Mouse (Mus musculus) brain, embryonic 14.5 days (tissue): Measurements from ENCODE around the gene Nlrc5. TPM values are rescaled to one million over a fixed set of nuclear protein-coding genes. Genes with fewer than 3 reads are reported as not detected.

Source experiments
- DNase-seq: peaks from one replicate; pipeline ENCODE4 v3.0.0-alpha.2; 2011; ENCODE audit warnings: low read depth
- CTCF ChIP-seq: fragments of 200-500 bp; IDR thresholded peaks from 2 replicates; pipeline ENCODE4 v1.5.1; 2012; ENCODE audit warnings: inconsistent platforms, mild to moderate bottlenecking, moderate library complexity, borderline replicate concordance; ENCODE audit not compliant: insufficient read depth, insufficient read length; ENCODE audit errors: extremely low read depth
- POLR2A ChIP-seq: fragments of 200-500 bp; IDR thresholded peaks from 2 replicates; pipeline ENCODE4 v1.6.1; 2012; ENCODE audit warnings: mild to moderate bottlenecking, inconsistent platforms, borderline replicate concordance; ENCODE audit not compliant: poor library complexity, insufficient read depth, insufficient read length, severe bottlenecking; ENCODE audit errors: extremely low read depth
- polyA plus RNA-seq: library from polyadenylated mRNA; depleted of rRNA; stranded (reverse); fragments of >200 nt; gene quantifications from 2 replicates; pipeline ENCODE4 v1.2.3, GENCODE M21; 2012

The Nlrc5 gene
- polyA plus RNA-seq, 1 experiment = 0.36 TPM

- DNase-seq = no peak
- no peak for TF ChIP-seq POLR2A
- TF ChIP-seq CTCF = no peak
These were observed 39.3 kb downstream of the Nlrc5 start for GRCm38 (mm10) chr8:94473431-94473830.

GRCm38 (mm10) chr8:94475786-94476185, 41.6 kb downstream of the Nlrc5 start:
- no peak for TF ChIP-seq CTCF
- TF ChIP-seq POLR2A = no peak
- no peak for DNase-seq

- DNase-seq = no peak
- TF ChIP-seq POLR2A (no peak), CTCF (no peak)
These were observed 42.7 kb downstream of the Nlrc5 start for GRCm38 (mm10) chr8:94476846-94477245.

- DNase-seq = no peak
- TF ChIP-seq CTCF (no peak), POLR2A (no peak)
These were observed 47.9 kb downstream of the Nlrc5 start for GRCm38 (mm10) chr8:94482051-94482450.

GRCm38 (mm10) chr8:94485288-94485687, 51.1 kb downstream of the Nlrc5 start:
- TF ChIP-seq CTCF = no peak
- no peak for TF ChIP-seq POLR2A
- no peak for DNase-seq

- peak; percentile 52 for DNase-seq
- no peak for TF ChIP-seq POLR2A
- peak; percentile 61; the same call in 1 of the 2 replicates for TF ChIP-seq CTCF
These were observed 51.7 kb downstream of the Nlrc5 start for GRCm38 (mm10) chr8:94485882-94486281.

- no peak for DNase-seq
- no peak for TF ChIP-seq CTCF
- no peak for TF ChIP-seq POLR2A
These were observed 53.9 kb downstream of the Nlrc5 start for GRCm38 (mm10) chr8:94488016-94488415.

- DNase-seq = no peak
- TF ChIP-seq POLR2A = no peak
- TF ChIP-seq CTCF = peak; percentile 37; the same call in 1 of the 2 replicates
These were observed 55.8 kb downstream of the Nlrc5 start for GRCm38 (mm10) chr8:94489809-94490483.

- no peak for TF ChIP-seq POLR2A
- TF ChIP-seq CTCF = peak; percentile 96
- peak; percentile 92 for DNase-seq
These were observed 58.0 kb downstream of the Nlrc5 start for GRCm38 (mm10) chr8:94492021-94492681.

GRCm38 (mm10) chr8:94493240-94493639, 59.1 kb downstream of the Nlrc5 start:
- no peak for TF ChIP-seq CTCF
- TF ChIP-seq POLR2A = no peak
- DNase-seq = peak; percentile 29

GRCm38 (mm10) chr8:94515430-94516208, 81.5 kb downstream of the Nlrc5 start:
- DNase-seq = no peak
- TF ChIP-seq CTCF (no peak), POLR2A (no peak)
